Mouse (Mus musculus) G1E (cell line): ENCODE results near the gene Eomes.

ENCODE experiments used
- CTCF ChIP-seq: IDR thresholded peaks from 2 replicates; pipeline ENCODE4 v1.5.1; 2012; ENCODE audit warnings: low read depth, low read length, inconsistent platforms, mixed read lengths
- GATA1 ChIP-seq: IDR thresholded peaks from 2 replicates; pipeline ENCODE4 v1.6.1; 2012; ENCODE audit warnings: borderline replicate concordance, low read length, inconsistent platforms, mixed read lengths
- GATA2 ChIP-seq: IDR thresholded peaks from 2 replicates; pipeline ENCODE4 v1.6.1; 2012; ENCODE audit warnings: low read depth, low read length, inconsistent platforms, borderline replicate concordance
- POLR2AphosphoS5 ChIP-seq: IDR thresholded peaks from 2 replicates; pipeline ENCODE4 v1.6.1; 2012; ENCODE audit warnings: low read depth, low read length, inconsistent platforms; ENCODE audit not compliant: insufficient replicate concordance
- TAL1 ChIP-seq: conservative IDR thresholded peaks from 2 replicates; pipeline ENCODE4 v1.6.1; 2012; ENCODE audit warnings: low read depth, low read length, inconsistent platforms, mixed read lengths

GRCm38 (mm10) chr9:118496952-118497351 is 18.9 kb downstream of the Eomes start:
- TF ChIP-seq CTCF (no peak), TAL1 (no peak), POLR2AphosphoS5 (no peak), GATA1 (no peak), GATA2 (no peak)
